Mouse (Mus musculus): ENCODE measurements around the gene March10. TPM values are rescaled to one million over a fixed set of nuclear protein-coding genes. Genes with fewer than 3 reads are reported as not detected.

March10 gene
- polyA plus RNA-seq, 1 experiment from 2014 or later, result 0.57 TPM

- no peaks in the 10 kb centered on the region for H3K27me3 ChIP-seq (replicated peaks)
Measured at GRCm38 (mm10) chr11:105484993-105485392, 28.5 kb upstream of the March10 start.

DNA sequence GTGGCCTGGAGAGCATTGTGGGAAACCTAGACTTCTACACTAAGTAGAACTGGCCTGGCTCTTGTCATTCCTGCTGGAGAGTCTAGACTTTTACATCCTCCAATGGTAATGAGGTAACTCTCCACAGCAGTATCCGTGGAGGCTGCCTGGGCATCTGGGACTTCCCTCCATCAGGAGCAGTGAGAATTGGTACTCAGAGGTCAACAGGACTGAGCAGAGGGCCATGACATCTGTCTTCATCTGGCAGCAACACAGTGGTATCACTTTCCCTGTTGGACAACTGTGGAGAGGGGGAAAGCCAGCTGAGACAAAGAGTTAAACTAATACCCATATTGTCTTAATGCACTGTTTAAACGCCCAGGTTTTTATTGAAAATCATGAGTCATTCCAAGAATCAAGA, 26.2 kb upstream of the March10 start:
- no peaks in the 10 kb centered on the region for H3K9me3 ChIP-seq (replicated peaks)
- H3K4me1 ChIP-seq (replicated peaks), result peaks cover 5% of the 10 kb centered on the region; the same call in 1 of the 2 replicates
- ATAC-seq (ENCODE audit: insufficient number of reproducible peaks, low FRiP score), result no peak
- H3K27ac ChIP-seq (ENCODE audit: poor library complexity, severe bottlenecking), result no peak overlapping the region
- H3K27me3 ChIP-seq (replicated peaks), result no peaks in the 10 kb centered on the region
- H3K9ac ChIP-seq, result no peak overlapping the region
- no peaks in the 10 kb centered on the region for H3K36me3 ChIP-seq
- no peak overlapping the region for H3K4me2 ChIP-seq
- no peak overlapping the region for H3K4me3 ChIP-seq
- 48% methylated on average over 2 of the region's 2 CpGs for WGBS

More at GRCm38 (mm10) chr11:105484993-105485392, 28.5 kb upstream of the March10 start:
- no peaks in the 10 kb centered on the region for H3K9me3 ChIP-seq (replicated peaks)
- no peak overlapping the region for H3K9ac ChIP-seq
- H3K4me2 ChIP-seq, result no peak overlapping the region
- no peak overlapping the region for H3K27ac ChIP-seq (ENCODE audit: poor library complexity, severe bottlenecking)
- no peaks in the 10 kb centered on the region for H3K36me3 ChIP-seq
- 79% methylated on average over 6 of the region's 6 CpGs for WGBS
- H3K4me3 ChIP-seq, result no peak overlapping the region
- H3K4me1 ChIP-seq (replicated peaks), result peaks cover 5% of the 10 kb centered on the region; the same call in 1 of the 2 replicates
- no peak for ATAC-seq (ENCODE audit: insufficient number of reproducible peaks, low FRiP score)

- H3K9ac ChIP-seq, result no peak overlapping the region; the same call in 1 of the 2 replicates
- peak overlapping the region; percentile 54; the same call in 1 of the 2 replicates for H3K27ac ChIP-seq (ENCODE audit: poor library complexity, severe bottlenecking)
- H3K4me3 ChIP-seq, result no peak overlapping the region
- no peak overlapping the region for H3K4me2 ChIP-seq
- 60% methylated on average over 2 of the region's 2 CpGs for WGBS
- no peaks in the 10 kb centered on the region for H3K9me3 ChIP-seq (replicated peaks)
- no peaks in the 10 kb centered on the region for H3K27me3 ChIP-seq (replicated peaks)
- no peak for ATAC-seq (ENCODE audit: insufficient number of reproducible peaks, low FRiP score)
- no peaks in the 10 kb centered on the region for H3K36me3 ChIP-seq
- peaks cover 23% of the 10 kb centered on the region for H3K4me1 ChIP-seq (replicated peaks)
Measured at GRCm38 (mm10) chr11:105474746-105475145, 18.2 kb upstream of the March10 start.

DNA sequence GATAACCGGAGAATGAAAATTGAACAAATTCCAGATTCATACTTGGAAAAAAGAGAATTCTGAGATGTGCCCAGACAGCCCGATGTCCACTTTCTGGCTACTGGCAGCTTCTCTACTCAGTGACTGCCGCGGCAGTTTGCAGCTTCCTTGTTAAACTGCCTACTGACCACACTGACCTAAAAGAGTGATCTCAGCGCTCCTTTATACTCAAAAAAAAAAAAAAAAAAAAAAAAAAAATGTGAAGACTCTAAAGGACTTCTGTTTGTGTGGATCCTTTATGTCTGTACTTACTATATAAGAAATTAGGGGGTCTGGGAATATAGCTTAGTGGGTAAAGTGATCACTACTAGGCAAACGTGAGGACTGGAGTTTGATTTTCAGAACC, 17.8 kb upstream of the March10 start:
- no peak overlapping the region for H3K4me3 ChIP-seq
- ATAC-seq (ENCODE audit: insufficient number of reproducible peaks, low FRiP score), result no peak
- peak overlapping the region; percentile 54; the same call in 1 of the 2 replicates for H3K27ac ChIP-seq (ENCODE audit: poor library complexity, severe bottlenecking)
- H3K4me2 ChIP-seq, result no peak overlapping the region
- H3K27me3 ChIP-seq (replicated peaks), result no peaks in the 10 kb centered on the region
- H3K36me3 ChIP-seq, result no peaks in the 10 kb centered on the region
- H3K4me1 ChIP-seq (replicated peaks), result peaks cover 27% of the 10 kb centered on the region
- WGBS, result 38% methylated on average over 6 of the region's 6 CpGs
- H3K9me3 ChIP-seq (replicated peaks), result no peaks in the 10 kb centered on the region
- H3K9ac ChIP-seq, result no peak overlapping the region

DNA sequence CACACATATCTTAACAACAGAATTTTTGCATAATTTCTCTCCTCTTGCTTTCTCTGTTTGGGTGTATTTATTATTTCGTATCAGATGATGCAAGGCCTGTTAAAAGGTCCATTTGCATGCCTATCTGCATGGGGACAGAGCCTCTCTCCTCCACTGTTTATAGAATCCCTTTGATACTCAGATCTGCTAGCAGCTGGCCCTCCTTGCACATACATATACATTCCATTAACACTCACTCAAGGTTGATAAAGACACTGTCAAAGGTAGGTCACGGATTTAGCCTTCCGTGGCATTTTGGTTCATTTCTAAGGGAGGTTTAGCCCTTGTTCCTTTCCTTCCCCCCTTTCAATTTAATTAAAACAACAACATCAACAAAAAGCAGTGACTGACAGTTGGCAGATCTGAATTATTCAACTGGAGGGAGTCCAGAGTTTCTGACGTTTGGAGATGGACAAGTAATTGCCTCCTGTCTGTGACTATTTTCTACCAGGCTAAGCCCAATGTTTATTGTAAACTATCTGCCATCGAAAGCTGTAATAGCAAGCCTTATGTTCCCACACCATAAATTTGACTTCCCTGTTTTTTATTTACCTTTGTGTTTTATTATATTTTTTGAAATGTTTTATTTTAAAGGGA, 17.3 kb upstream of the March10 start:
- Histone ChIP-seq H3K4me1 (replicated peaks) (peaks cover 32% of the 10 kb centered on the region), H3K9me3 (replicated peaks) (no peaks in the 10 kb centered on the region), H3K27me3 (replicated peaks) (no peaks in the 10 kb centered on the region), H3K27ac (ENCODE audit: poor library complexity, severe bottlenecking) (peak overlapping the region; percentile 80), H3K9ac (no peak overlapping the region), H3K4me2 (peak overlapping the region; percentile 25; the same call in 1 of the 2 replicates), H3K36me3 (no peaks in the 10 kb centered on the region), H3K4me3 (no peak overlapping the region)
- WGBS, result 31% methylated on average over 5 of the region's 5 CpGs
- ATAC-seq (ENCODE audit: insufficient number of reproducible peaks, low FRiP score), result no peak

DNA sequence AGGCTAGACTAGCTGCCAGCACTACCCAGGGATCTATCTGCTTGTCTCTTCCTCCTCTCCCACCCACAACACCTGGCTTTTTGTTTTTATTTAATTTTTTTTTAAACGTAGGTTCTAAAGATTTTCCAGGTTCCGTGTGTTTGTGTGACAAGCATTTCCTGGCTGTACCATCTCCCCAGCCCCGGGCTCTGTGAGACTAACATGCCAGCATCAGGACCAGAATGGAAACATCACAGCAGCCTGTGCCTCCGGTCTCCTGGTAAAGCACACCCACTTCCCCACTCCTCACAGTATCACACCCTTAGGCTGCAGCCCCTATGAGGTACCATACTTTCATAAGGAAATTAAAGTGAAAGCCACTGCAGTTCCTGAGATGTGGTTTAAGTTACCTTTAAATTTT, 16.1 kb upstream of the March10 start:
- Histone ChIP-seq H3K27me3 (replicated peaks) (no peaks in the 10 kb centered on the region), H3K27ac (ENCODE audit: poor library complexity, severe bottlenecking) (0 out of 2 replicates have a peak overlapping the region, but pooled peaks have one; percentile 19), H3K36me3 (no peaks in the 10 kb centered on the region), H3K9ac (no peak overlapping the region), H3K4me3 (no peak overlapping the region), H3K4me2 (no peak overlapping the region), H3K9me3 (replicated peaks) (no peaks in the 10 kb centered on the region), H3K4me1 (replicated peaks) (peaks cover 44% of the 10 kb centered on the region)
- ATAC-seq (ENCODE audit: insufficient number of reproducible peaks, low FRiP score), result no peak
- WGBS, result 46% methylated on average over 4 of the region's 4 CpGs

- Histone ChIP-seq H3K4me2 (no peak overlapping the region), H3K27ac (ENCODE audit: poor library complexity, severe bottlenecking) (no peak overlapping the region), H3K9ac (no peak overlapping the region), H3K36me3 (no peaks in the 10 kb centered on the region), H3K27me3 (replicated peaks) (no peaks in the 10 kb centered on the region), H3K4me3 (no peak overlapping the region), H3K4me1 (replicated peaks) (peaks cover 57% of the 10 kb centered on the region), H3K9me3 (replicated peaks) (no peaks in the 10 kb centered on the region)
- no peak for ATAC-seq (ENCODE audit: insufficient number of reproducible peaks, low FRiP score)
- WGBS, result 88% methylated on average over 4 of the region's 4 CpGs
Measured at GRCm38 (mm10) chr11:105470896-105471295, 14.4 kb upstream of the March10 start.

DNA sequence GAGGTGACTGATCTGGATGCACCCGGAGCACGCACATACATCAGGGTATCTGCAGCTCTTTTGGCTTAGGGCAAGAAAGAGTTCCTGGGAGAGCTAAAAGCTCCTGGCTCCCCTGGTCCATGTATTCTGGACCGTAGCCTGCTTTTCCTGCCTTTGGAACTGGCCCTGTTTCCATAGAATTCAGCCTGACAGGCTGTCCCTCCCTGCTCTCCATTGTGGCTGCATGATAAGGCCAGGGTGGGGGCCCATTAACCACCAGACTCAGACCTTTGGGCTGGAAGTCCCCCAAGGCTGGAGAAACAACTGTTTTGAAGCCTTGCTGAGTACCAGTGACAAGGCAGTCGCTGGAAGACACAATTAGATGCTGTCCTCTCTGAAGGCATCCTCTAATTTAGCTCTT, 13.0 kb upstream of the March10 start:
- peak; percentile 44; the same call in 1 of the 2 replicates for ATAC-seq (ENCODE audit: insufficient number of reproducible peaks, low FRiP score)
- Histone ChIP-seq H3K27me3 (replicated peaks) (no peaks in the 10 kb centered on the region), H3K36me3 (no peaks in the 10 kb centered on the region), H3K9ac (peak overlapping the region; percentile 20; the same call in 1 of the 2 replicates), H3K9me3 (replicated peaks) (no peaks in the 10 kb centered on the region), H3K4me2 (no peak overlapping the region), H3K4me3 (no peak overlapping the region), H3K4me1 (replicated peaks) (peaks cover 55% of the 10 kb centered on the region), H3K27ac (ENCODE audit: poor library complexity, severe bottlenecking) (peak overlapping the region; percentile 71)
- WGBS, result 55% methylated on average over 4 of the region's 4 CpGs

DNA sequence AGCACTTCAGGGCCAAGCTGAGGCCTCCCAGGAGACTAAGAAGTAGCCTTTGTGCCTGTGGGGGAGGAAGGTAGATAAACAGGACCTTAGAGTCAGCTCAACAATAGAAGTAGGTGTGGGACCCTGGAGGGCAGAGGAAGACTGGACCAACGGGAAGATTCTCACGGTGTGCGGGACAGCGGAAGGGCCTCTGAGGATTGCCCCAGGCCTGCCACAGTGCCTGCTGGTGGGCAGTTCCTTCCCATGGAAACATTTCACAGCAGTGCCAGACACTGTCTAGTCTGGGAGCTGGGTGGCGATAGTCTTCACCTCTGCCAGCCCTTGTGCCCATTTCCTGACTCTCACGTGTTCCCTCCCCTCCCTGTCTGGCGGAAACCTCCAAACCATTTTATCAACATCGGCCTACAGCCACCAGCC, 12.6 kb upstream of the March10 start:
- Histone ChIP-seq H3K9ac (no peak overlapping the region), H3K9me3 (replicated peaks) (no peaks in the 10 kb centered on the region), H3K27ac (ENCODE audit: poor library complexity, severe bottlenecking) (peak overlapping the region; percentile 71), H3K27me3 (replicated peaks) (no peaks in the 10 kb centered on the region), H3K4me1 (replicated peaks) (peaks cover 60% of the 10 kb centered on the region), H3K36me3 (no peaks in the 10 kb centered on the region), H3K4me3 (no peak overlapping the region), H3K4me2 (no peak overlapping the region)
- WGBS, result 51% methylated on average over 8 of the region's 8 CpGs
- no peak for ATAC-seq (ENCODE audit: insufficient number of reproducible peaks, low FRiP score)

GRCm38 (mm10) chr11:105468436-105468835, 11.9 kb upstream of the March10 start:
- H3K9ac ChIP-seq, result no peak overlapping the region
- no peak overlapping the region for H3K4me2 ChIP-seq
- H3K36me3 ChIP-seq, result no peaks in the 10 kb centered on the region
- no peak overlapping the region for H3K27ac ChIP-seq (ENCODE audit: poor library complexity, severe bottlenecking)
- H3K9me3 ChIP-seq (replicated peaks), result no peaks in the 10 kb centered on the region
- no peak for ATAC-seq (ENCODE audit: insufficient number of reproducible peaks, low FRiP score)
- H3K27me3 ChIP-seq (replicated peaks), result no peaks in the 10 kb centered on the region
- 66% methylated on average over 5 of the region's 5 CpGs for WGBS
- no peak overlapping the region for H3K4me3 ChIP-seq
- H3K4me1 ChIP-seq (replicated peaks), result peaks cover 61% of the 10 kb centered on the region

GRCm38 (mm10) chr11:105467816-105468215, 11.3 kb upstream of the March10 start:
- WGBS, result 74% methylated on average over 3 of the region's 3 CpGs
- Histone ChIP-seq H3K4me3 (no peak overlapping the region), H3K9me3 (replicated peaks) (no peaks in the 10 kb centered on the region), H3K4me2 (no peak overlapping the region), H3K27me3 (replicated peaks) (no peaks in the 10 kb centered on the region), H3K9ac (0 out of 2 replicates have a peak overlapping the region, but pooled peaks have one; percentile 13), H3K36me3 (no peaks in the 10 kb centered on the region), H3K4me1 (replicated peaks) (peaks cover 58% of the 10 kb centered on the region), H3K27ac (ENCODE audit: poor library complexity, severe bottlenecking) (peak overlapping the region; percentile 67)
- ATAC-seq (ENCODE audit: insufficient number of reproducible peaks, low FRiP score), result no peak

All from heart, embryonic 12.5 days (tissue).